Mouse (Mus musculus) G1E (cell line): ENCODE results near the gene Usp24.

Source experiments
- CTCF ChIP-seq: IDR thresholded peaks from 2 replicates; pipeline ENCODE4 v1.5.1; 2012; ENCODE audit warnings: low read depth, low read length, inconsistent platforms, mixed read lengths
- GATA1 ChIP-seq: IDR thresholded peaks from 2 replicates; pipeline ENCODE4 v1.6.1; 2012; ENCODE audit warnings: borderline replicate concordance, low read length, inconsistent platforms, mixed read lengths
- GATA2 ChIP-seq: IDR thresholded peaks from 2 replicates; pipeline ENCODE4 v1.6.1; 2012; ENCODE audit warnings: low read depth, low read length, inconsistent platforms, borderline replicate concordance

DNA sequence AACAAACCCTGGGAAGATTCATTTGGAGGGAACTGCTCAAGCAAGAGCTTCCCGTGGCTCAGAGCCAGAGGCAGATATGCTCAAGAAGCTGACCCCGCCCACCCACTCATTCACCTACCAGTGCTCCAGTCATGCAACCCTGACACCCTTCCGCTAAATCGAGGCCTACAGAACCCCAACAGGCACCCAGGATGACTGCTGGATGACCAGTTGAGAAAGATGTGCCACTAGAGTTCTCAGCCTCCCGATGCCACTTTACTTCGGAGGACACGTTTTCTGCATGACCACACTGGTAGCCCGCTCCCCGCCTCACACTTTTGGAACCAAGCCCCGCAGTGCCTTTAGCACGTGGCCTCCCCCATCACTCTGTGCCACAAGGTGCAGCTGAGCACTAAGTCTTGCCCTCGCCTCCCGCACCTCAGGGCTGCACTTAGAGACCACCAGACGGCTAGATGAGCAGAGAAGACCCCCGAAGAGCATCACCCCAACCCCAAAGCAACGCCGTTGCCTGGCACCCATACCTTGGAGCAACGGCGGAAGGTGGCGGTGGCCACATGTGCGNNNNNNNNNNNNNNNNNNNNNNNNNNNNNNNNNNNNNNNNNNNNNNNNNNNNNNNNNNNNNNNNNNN lies 147.3 kb downstream of the Usp24 start:
- TF ChIP-seq CTCF = no peak
- TF ChIP-seq GATA1 = no peak
- no peak for TF ChIP-seq GATA2
